Mouse (Mus musculus) cerebellum, adult 2 months (tissue): ENCODE results near the gene Triml2. TPM values are rescaled to one million over a fixed set of nuclear protein-coding genes. Genes with fewer than 3 reads are reported as not detected.

Source experiments
- DNase-seq, 2 experiments: peaks; one replicate each; pipeline ENCODE4 v3.0.0; 2021
- H3K27ac ChIP-seq: fragments of 200-500 bp; 2 replicates; pipeline ENCODE4 v1.5.1; 2012; ENCODE audit warnings: low read length, control low read depth, inconsistent platforms; ENCODE audit not compliant: insufficient read depth
- H3K27me3 ChIP-seq: fragments of 200-500 bp; 2 replicates; pipeline ENCODE4 v1.6.1; 2012; ENCODE audit warnings: inconsistent platforms, mild to moderate bottlenecking, low read length, moderate library complexity; ENCODE audit not compliant: control insufficient read depth, insufficient read depth
- H3K4me1 ChIP-seq: fragments of 200-500 bp; 2 replicates; pipeline ENCODE4 v1.6.1; 2011; ENCODE audit warnings: low read length; ENCODE audit not compliant: control insufficient read depth, insufficient read depth
- H3K4me3 ChIP-seq: fragments of 200-500 bp; replicated peaks from 2 replicates; pipeline ENCODE3; 2011; ENCODE audit warnings: mild to moderate bottlenecking, low read depth, low read length, control low read depth; ENCODE audit not compliant: insufficient read depth
- CTCF ChIP-seq: fragments of 200-500 bp; IDR thresholded peaks from 2 replicates; pipeline ENCODE4 v1.5.1; 2011; ENCODE audit warnings: low read depth, mild to moderate bottlenecking, control low read depth, low read length, moderate library complexity, borderline replicate concordance; ENCODE audit not compliant: insufficient read depth
- POLR2A ChIP-seq: fragments of 200-500 bp; IDR thresholded peaks from 2 replicates; pipeline ENCODE4 v1.6.1; 2011; ENCODE audit warnings: low read length, control low read depth, borderline replicate concordance; ENCODE audit not compliant: insufficient read depth
- WGBS: fragments of 180-500 bp; shearing (Covaris S2); methylation state at CpG from one replicate; pipeline ENCODE4 v1.1.7; 2018; 5-methylcytosine and 5-hydroxymethylcytosine counted together
- polyA plus RNA-seq: library from polyadenylated mRNA; depleted of rRNA; stranded (reverse); fragments of >200 nt; gene quantifications from 2 replicates; pipeline ENCODE4 v1.2.3, GENCODE M21; 2012; rRNA removed

Gene Triml2
- polyA plus RNA-seq: not detected in 2 replicates

- H3K27me3 ChIP-seq: no peaks in the 10 kb centered on the region
- H3K4me1 ChIP-seq: no peaks in the 10 kb centered on the region
- WGBS: 94% methylated on average over 13 of the region's 13 CpGs
- no peak within 1 kb of the TSS for H3K27ac ChIP-seq
- no peak for DNase-seq
- H3K4me3 ChIP-seq: no peak within 1 kb of the TSS
- no peak for TF ChIP-seq POLR2A
These were observed at the start of gene Triml2 for GRCm38 (mm10) chr8:43180054-43180690. TSS of gene Triml2 (plus strand) at chr8:43180541.

DNA sequence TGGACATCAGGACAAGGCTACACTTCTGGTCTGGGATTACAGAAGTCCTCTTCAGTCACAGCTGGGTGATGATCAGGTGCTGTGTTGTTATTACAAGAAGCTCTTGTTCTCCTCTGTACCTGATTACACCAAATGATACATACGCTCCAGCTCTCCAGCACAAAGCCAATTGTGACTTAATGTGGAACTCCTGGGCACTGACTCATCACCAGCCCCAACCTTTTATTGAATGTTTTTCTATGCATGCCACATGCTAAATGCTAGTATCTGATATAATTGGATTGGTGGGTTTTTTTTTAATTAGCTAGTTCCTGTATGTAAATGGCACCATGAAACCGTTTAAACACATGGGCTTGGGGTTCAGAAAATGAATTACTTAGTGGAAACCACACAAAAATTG lies 39.0 kb upstream of the Triml2 start, which contains the start of gene Triml1:
TSS of gene Triml1 (minus strand) at position 101 of the 400 bp plus-strand sequence.
- no peaks in the 10 kb centered on the region for H3K27me3 ChIP-seq
- WGBS: 82% methylated on average over 2 of the region's 2 CpGs
- no peak within 1 kb of the TSS for H3K4me3 ChIP-seq
- no peak within 1 kb of the TSS for H3K27ac ChIP-seq
- DNase-seq: no peak
- H3K4me1 ChIP-seq: no peaks in the 10 kb centered on the region
- TF ChIP-seq POLR2A (no peak), CTCF (no peak)

- Histone ChIP-seq H3K4me3 (no peak overlapping the region), H3K27me3 (no peaks in the 10 kb centered on the region; the same call in 1 of the 2 replicates), H3K27ac (no peak overlapping the region), H3K4me1 (no peaks in the 10 kb centered on the region)
- no peak for DNase-seq
- TF ChIP-seq CTCF (no peak), POLR2A (no peak)
- 88% methylated on average over 9 of the region's 9 CpGs for WGBS
These were observed 31.0 kb upstream of the Triml2 start for GRCm38 (mm10) chr8:43149307-43149706.

GRCm38 (mm10) chr8:43163255-43163654 lies 17.1 kb upstream of the Triml2 start:
- WGBS: 79% methylated on average over 11 of the region's 11 CpGs
- Histone ChIP-seq H3K27ac (no peak overlapping the region), H3K27me3 (no peaks in the 10 kb centered on the region), H3K4me1 (no peaks in the 10 kb centered on the region), H3K4me3 (no peak overlapping the region)
- TF ChIP-seq CTCF: no peak
- TF ChIP-seq POLR2A: no peak
- DNase-seq: no peak

DNA sequence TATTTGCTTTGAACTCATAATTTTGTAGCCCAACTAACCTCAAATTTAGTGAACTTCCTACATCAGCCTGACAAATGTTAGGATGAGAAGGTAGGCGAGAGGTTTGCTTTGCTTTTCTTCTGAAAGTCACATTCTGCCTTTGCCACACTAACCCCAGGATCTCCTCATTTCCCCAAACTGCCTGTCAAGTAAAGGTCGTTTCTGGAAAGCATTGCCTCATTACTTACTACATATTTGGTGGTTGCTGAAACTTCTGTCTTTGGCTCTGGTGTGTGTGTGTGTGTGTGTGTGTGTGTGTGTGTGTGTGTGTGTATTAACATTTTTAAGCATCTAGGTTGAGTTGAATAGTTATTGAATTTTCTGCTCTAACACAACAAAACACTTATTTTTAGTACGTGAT lies 15.9 kb upstream of the Triml2 start:
- Histone ChIP-seq H3K4me3 (no peak overlapping the region), H3K27ac (no peak overlapping the region), H3K27me3 (no peaks in the 10 kb centered on the region), H3K4me1 (no peaks in the 10 kb centered on the region)
- no peak for TF ChIP-seq POLR2A
- no peak for TF ChIP-seq CTCF
- DNase-seq: no peak
- 83% methylated on average over 3 of the region's 3 CpGs for WGBS

- no peak for DNase-seq
- Histone ChIP-seq H3K4me3 (no peak overlapping the region), H3K27ac (no peak overlapping the region), H3K4me1 (no peaks in the 10 kb centered on the region), H3K27me3 (no peaks in the 10 kb centered on the region)
- TF ChIP-seq POLR2A: no peak
- no peak for TF ChIP-seq CTCF
- WGBS: 88% methylated on average over 4 of the region's 4 CpGs
These were observed 12.3 kb upstream of the Triml2 start for GRCm38 (mm10) chr8:43168083-43168482.

DNA sequence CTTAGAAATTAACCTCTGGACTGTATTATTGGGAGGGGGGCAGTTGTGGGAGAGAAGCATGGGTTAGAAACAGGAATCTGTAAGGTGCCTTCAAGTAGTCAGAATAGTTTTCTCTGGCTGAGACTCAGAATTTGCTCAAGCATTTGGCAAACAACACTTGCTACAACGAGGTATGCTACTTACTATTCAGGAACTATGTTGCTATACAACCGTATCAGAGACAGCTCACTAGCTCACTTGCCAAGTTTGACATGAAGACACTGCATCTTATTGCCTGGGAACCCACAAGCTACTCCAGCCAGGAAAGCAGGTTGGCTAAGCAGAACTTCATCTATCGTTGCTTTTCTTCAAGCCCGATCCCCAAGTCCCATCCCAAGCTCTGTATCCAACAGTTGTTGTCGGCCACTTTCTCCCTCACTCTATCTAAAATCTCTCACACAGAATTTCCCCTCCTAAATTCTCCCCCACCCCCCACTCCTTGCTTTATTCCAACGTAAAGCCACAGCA lies 11.0 kb upstream of the Triml2 start:
- 68% methylated on average over 6 of the region's 6 CpGs for WGBS
- DNase-seq: no peak
- H3K27ac ChIP-seq: no peak overlapping the region
- no peaks in the 10 kb centered on the region for H3K27me3 ChIP-seq
- no peak overlapping the region for H3K4me3 ChIP-seq
- no peaks in the 10 kb centered on the region for H3K4me1 ChIP-seq
- TF ChIP-seq CTCF: no peak
- TF ChIP-seq POLR2A: no peak

- DNase-seq: no peak
- H3K4me1 ChIP-seq: no peaks in the 10 kb centered on the region
- H3K27me3 ChIP-seq: no peaks in the 10 kb centered on the region
- WGBS: 86% methylated on average over 6 of the region's 6 CpGs
- H3K27ac ChIP-seq: no peak overlapping the region
- no peak for TF ChIP-seq CTCF
- no peak overlapping the region for H3K4me3 ChIP-seq
These were observed 3.4 kb upstream of the Triml2 start for GRCm38 (mm10) chr8:43176766-43177486.
